Mouse (Mus musculus) common myeloid progenitor, adult 5-6 weeks (primary cell): ENCODE results near the gene Gm40460. TPM values are rescaled to one million over a fixed set of nuclear protein-coding genes. Genes with fewer than 3 reads are reported as not detected.

Experiments
- ATAC-seq: replicated peaks from 2 replicates; pipeline ENCODE4 v1.8.0; 2016; ENCODE audit warnings: low read depth, mild to moderate bottlenecking, moderate TSS enrichment, inconsistent platforms; ENCODE audit not compliant: poor library complexity, severe bottlenecking
- total RNA-seq: library from RNA; stranded (forward); fragments of 200-1000, 187-1606 nt; gene quantifications from 2 replicates; pipeline ENCODE4 v1.2.3, GENCODE M21; 2017

Gm40460 gene
- total RNA-seq, 1 experiment from 2014 or later = not detected

DNA sequence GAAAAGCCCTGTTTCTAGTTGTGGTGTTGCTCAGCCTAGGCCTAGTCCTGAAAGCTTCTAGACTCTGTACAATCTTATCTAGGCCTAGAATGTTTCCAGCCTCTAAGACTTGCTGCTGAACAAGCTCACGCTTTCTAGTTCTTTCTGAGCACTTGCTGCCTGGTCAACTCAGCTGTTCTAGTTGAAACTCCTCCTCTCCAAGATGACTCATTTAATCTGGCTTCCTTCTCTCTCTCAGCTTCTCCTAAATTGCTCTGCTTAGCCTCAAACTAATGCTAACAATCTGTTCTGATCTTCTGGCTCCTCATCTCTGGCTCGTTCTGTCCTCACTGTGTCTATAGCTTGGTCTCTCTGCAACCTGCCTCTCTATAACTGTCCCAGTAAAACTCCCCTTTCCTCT lies 42.1 kb downstream of the Gm40460 start:
- no peak for ATAC-seq

Other genes with a start within 250 kb of the Gm40460 start
- gene Mob2, start 180.0 kb downstream of the Gm40460 start, total RNA-seq = 41.2 and 45.7 TPM in 2 replicates
- under 0.01 TPM in 1 of 2 replicates, not detected in the other for gene Dusp8, start 145.2 kb downstream of the Gm40460 start, total RNA-seq
- not detected in 2 replicates for gene Gm45618, start 120.3 kb downstream of the Gm40460 start, total RNA-seq
- not detected in 2 replicates for gene Gm39115, start 105.0 kb downstream of the Gm40460 start, total RNA-seq
- not detected in 2 replicates for gene Gm45337, start 96.5 kb downstream of the Gm40460 start, total RNA-seq
- gene Gm29735, start 84.0 kb downstream of the Gm40460 start, total RNA-seq = not detected in 2 replicates
- gene Gm4553, start 75.3 kb downstream of the Gm40460 start, total RNA-seq = not detected in 2 replicates
- gene Krtap5-2, start 65.1 kb downstream of the Gm40460 start, total RNA-seq = not detected in 2 replicates
- gene Gm10153, start 50.7 kb downstream of the Gm40460 start, total RNA-seq = not detected in 2 replicates
- gene Krtap5-3, start 39.7 kb downstream of the Gm40460 start, total RNA-seq = not detected in 2 replicates
- gene Gm7579, start 29.2 kb downstream of the Gm40460 start, total RNA-seq = not detected in 2 replicates
- not detected in 2 replicates for gene Krtap5-5, start 11.1 kb downstream of the Gm40460 start, total RNA-seq
- gene Gm2431, start 17.3 kb upstream of the Gm40460 start, total RNA-seq = not detected in 2 replicates
- not detected in 2 replicates for gene Gm4559, start 33.3 kb upstream of the Gm40460 start, total RNA-seq
- gene Krtap5-1, start 56.0 kb upstream of the Gm40460 start, total RNA-seq = not detected in 2 replicates
- gene Krtap5-4, start 62.5 kb upstream of the Gm40460 start, total RNA-seq = not detected in 2 replicates
- not detected in 2 replicates for gene Ifitm10, start 132.7 kb upstream of the Gm40460 start, total RNA-seq
- 12.4 and 58.4 TPM in 2 replicates for gene Gm49369, start 141.6 kb upstream of the Gm40460 start, total RNA-seq
- gene Ctsd, start 147.0 kb upstream of the Gm40460 start, total RNA-seq = 114 and 134 TPM in 2 replicates
- gene Syt8, start 193.8 kb upstream of the Gm40460 start, total RNA-seq = not detected in 2 replicates
- gene Tnni2, start 200.7 kb upstream of the Gm40460 start, total RNA-seq = 1.8 and 3.7 TPM in 2 replicates
- 96.5 and 108 TPM in 2 replicates for gene Lsp1, start 219.7 kb upstream of the Gm40460 start, total RNA-seq